Mouse (Mus musculus): ENCODE data around the gene Eid1. TPM values are rescaled to one million over a fixed set of nuclear protein-coding genes. Genes with fewer than 3 reads are reported as not detected.

The Eid1 gene
- polyA plus RNA-seq, 1 experiment from 2014 or later: 393 TPM

DNA sequence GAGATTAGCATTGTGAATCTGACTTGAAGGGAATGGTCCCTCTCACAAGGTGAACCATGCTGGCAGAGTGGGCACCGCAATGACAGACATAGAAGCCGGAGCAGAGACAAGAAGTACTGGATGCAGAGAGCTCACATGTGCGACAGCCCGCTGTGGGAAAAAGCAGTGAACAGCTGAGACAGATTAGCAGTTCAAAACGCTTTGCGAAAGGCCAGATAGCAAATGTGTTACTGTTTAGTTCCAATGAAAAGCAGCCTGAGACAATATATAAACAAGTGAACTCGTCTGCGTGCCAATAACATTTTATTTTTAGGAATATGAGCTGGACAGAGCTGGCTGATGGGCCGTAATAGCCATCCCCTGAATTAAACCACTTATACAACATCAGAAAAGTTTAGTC, 8.9 kb downstream of the Eid1 start:
- Histone ChIP-seq H3K4me1 (no peaks in the 10 kb centered on the region), H3K9ac (no peak overlapping the region), H3K4me2 (replicated peaks) (no peak overlapping the region), H3K27ac (no peak overlapping the region), H3K9me3 (no peaks in the 10 kb centered on the region), H3K4me3 (no peak overlapping the region), H3K27me3 (replicated peaks) (no peaks in the 10 kb centered on the region), H3K36me3 (no peaks in the 10 kb centered on the region)
- no peak for ATAC-seq (ENCODE audit: low FRiP score, low read depth)
- 86% methylated on average over 9 of the region's 9 CpGs for WGBS

DNA sequence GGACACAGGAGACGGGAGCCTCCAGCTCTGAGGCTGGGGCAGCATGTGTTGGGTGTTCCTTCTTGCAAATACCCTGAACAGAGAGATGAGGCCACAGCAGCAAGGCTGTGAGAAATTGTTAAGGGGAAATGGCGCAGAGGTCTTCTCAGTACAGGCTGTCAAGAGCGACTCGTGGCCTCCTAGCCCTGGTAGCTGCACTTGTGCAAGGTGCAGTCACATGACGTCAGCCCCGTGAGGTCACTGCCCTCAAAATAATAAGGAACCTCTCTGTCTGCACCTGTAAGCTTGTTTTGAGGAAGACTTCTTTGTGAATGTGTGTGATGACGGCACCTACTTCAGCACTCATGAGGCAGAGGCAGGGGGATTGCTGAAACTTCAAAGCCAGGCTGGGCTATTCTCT, 11.0 kb downstream of the Eid1 start:
- Histone ChIP-seq H3K4me1 (no peaks in the 10 kb centered on the region), H3K4me2 (replicated peaks) (no peak overlapping the region), H3K36me3 (no peaks in the 10 kb centered on the region), H3K27me3 (replicated peaks) (no peaks in the 10 kb centered on the region), H3K9ac (no peak overlapping the region), H3K9me3 (no peaks in the 10 kb centered on the region), H3K27ac (no peak overlapping the region), H3K4me3 (no peak overlapping the region)
- WGBS: 89% methylated on average over 7 of the region's 7 CpGs
- no peak for ATAC-seq (ENCODE audit: low FRiP score, low read depth)

DNA sequence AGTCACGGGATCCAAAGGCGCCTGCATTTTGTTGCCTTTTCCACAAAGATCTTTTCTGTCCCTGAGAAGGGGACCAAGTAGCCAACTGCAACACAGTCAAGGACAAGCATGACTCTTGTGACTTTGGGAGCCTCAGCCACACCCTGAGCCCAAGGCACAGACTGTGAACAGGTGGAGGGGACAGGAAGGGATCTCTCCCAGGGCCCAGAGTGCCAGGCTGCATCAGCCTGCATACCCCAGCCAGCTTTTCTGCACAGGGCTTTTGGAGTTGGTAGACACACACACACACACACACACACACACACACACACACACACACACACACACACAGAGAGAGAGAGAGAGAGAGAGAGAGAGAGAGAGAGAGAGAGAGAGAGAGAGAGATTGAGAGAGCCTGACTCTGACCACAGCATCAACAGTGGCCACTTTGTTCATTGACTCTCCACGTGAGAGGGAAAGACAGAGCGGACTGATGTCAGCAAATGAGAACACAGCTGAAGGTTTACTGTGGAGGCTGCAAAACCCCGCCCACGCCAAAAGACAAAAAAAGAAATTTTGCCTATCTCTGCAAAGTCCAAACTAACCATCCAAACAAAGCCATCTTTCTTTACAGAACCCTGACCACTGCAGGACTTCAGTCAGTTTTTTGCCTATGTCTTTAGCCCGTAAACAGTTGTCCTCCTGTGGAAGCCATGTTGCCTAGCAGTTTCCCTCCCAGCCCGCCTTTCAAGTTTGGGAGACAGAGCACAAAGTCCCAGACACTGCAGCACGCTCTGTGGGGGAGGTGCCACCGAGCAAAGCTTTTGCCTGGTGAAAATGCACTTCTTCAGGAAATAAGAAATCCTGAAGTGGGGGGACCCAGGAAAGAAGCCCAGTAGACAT, 11.9 kb downstream of the Eid1 start:
- WGBS: 60% methylated on average over 10 of the region's 10 CpGs
- no peak overlapping the region for H3K4me3 ChIP-seq
- no peak overlapping the region for H3K4me2 ChIP-seq (replicated peaks)
- H3K36me3 ChIP-seq: no peaks in the 10 kb centered on the region
- no peaks in the 10 kb centered on the region for H3K9me3 ChIP-seq
- ATAC-seq (ENCODE audit: low FRiP score, low read depth): no peak
- no peaks in the 10 kb centered on the region for H3K4me1 ChIP-seq
- H3K27me3 ChIP-seq (replicated peaks): no peaks in the 10 kb centered on the region
- no peak overlapping the region for H3K27ac ChIP-seq
- no peak overlapping the region for H3K9ac ChIP-seq

DNA sequence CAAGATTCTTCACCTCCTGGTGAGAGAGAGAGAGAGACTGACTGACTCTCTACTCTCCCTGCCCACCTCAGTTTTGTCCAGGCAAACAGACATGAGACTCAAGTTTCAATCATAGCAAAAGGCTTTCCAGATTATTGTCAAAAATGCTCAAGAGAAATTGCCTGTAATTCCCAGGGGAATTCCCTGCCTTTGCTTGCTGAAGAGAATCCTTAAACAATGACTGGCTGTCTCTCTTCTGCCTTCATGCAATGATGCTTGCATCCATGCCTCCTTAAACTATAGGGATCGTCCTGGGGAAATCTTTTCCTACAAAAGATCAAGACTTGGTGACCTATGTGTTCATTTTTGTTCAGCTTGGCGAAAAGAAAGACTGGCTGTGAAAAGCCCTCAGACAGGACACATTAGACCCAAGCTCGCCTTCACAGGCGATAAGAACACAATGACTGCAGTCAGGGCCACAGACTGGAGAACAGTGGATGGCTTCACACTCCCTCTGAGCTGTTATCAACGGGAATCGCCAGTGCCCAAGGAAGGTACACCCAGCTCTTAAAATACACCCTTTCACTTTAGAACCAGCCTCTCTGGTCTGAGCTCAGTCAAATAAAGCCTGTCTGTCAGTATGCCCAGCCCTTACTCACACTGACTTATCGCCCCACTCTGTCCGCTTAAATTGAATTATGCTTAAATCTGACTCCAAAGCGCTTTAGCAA, 12.7 kb downstream of the Eid1 start:
- no peaks in the 10 kb centered on the region for H3K9me3 ChIP-seq
- no peaks in the 10 kb centered on the region for H3K27me3 ChIP-seq (replicated peaks)
- H3K4me1 ChIP-seq: no peaks in the 10 kb centered on the region
- H3K4me2 ChIP-seq (replicated peaks): no peak overlapping the region
- 69% methylated on average over 9 of the region's 9 CpGs for WGBS
- H3K4me3 ChIP-seq: no peak overlapping the region
- H3K9ac ChIP-seq: no peak overlapping the region
- ATAC-seq (ENCODE audit: low FRiP score, low read depth): no peak
- no peak overlapping the region for H3K27ac ChIP-seq
- no peaks in the 10 kb centered on the region for H3K36me3 ChIP-seq

DNA sequence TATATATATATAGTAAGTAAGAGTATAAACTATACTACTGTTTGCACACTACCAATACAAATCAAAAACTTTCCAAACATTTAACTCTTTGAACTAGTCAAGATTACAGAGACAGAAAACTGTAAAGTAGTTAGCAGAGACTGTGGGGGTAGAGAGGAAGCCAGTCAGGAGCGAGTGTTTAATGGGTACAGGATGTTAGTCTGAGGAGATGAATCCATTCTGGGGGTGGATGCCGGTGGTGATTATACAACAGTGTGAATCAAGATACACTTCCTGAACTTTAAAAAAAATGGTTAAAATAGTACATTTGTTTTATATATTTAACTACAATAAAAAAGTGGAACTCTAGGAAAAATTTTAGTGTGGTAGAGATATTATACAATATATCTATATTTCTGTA, 19.1 kb downstream of the Eid1 start:
- no peak overlapping the region for H3K27ac ChIP-seq
- no peak overlapping the region for H3K9ac ChIP-seq
- 85% methylated on average over 2 of the region's 2 CpGs for WGBS
- ATAC-seq (ENCODE audit: low FRiP score, low read depth): no peak
- H3K4me3 ChIP-seq: no peak overlapping the region
- H3K4me2 ChIP-seq (replicated peaks): no peak overlapping the region
- H3K9me3 ChIP-seq: no peaks in the 10 kb centered on the region
- no peaks in the 10 kb centered on the region for H3K36me3 ChIP-seq
- no peaks in the 10 kb centered on the region for H3K27me3 ChIP-seq (replicated peaks)
- no peaks in the 10 kb centered on the region for H3K4me1 ChIP-seq

DNA sequence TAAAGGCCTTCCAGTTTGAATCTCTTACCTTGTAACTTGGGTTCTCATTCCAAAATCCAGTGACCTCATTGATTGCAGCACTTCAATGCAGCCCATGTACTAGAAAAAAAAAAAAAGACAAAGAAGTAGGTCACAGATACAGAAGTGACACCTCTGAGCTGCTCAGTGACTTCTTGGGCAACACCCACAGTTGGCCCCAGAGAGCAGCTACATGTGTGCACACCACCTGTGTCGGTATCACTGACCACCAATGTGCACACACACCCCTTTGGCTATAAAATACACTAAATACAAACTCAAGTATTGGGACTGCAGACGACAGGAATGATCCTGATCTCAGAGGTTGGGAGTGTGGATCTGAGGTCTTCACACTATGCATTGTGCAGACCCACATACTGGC, 21.9 kb downstream of the Eid1 start:
- ATAC-seq (ENCODE audit: low FRiP score, low read depth): no peak
- Histone ChIP-seq H3K9ac (no peak overlapping the region), H3K4me3 (no peak overlapping the region), H3K27me3 (replicated peaks) (no peaks in the 10 kb centered on the region), H3K4me1 (no peaks in the 10 kb centered on the region), H3K9me3 (no peaks in the 10 kb centered on the region), H3K36me3 (no peaks in the 10 kb centered on the region), H3K27ac (no peak overlapping the region), H3K4me2 (replicated peaks) (no peak overlapping the region)
- WGBS: 93% methylated on average over 2 of the region's 2 CpGs

DNA sequence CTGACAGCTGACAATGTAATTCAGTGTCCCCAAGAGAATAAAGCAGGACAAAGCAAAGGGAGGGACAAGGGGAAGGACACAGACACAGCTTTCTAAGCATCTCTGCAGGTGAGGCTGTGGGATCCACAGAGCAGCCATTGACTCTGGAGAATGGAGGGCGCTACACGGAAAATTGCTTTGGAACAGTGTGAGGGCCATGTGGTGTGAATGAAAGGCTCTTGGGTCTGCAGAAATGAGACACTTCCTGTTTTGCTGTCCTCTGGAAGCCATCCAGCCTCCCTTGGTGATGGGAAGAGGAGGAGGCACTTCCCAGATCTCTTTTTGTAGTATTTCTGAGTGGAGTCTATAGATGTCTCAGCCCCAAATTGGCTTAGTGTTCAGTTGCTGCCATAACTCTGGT, 23.3 kb downstream of the Eid1 start:
- Histone ChIP-seq H3K4me3 (no peak overlapping the region), H3K4me2 (replicated peaks) (no peak overlapping the region), H3K9me3 (no peaks in the 10 kb centered on the region), H3K4me1 (no peaks in the 10 kb centered on the region), H3K27ac (no peak overlapping the region), H3K9ac (no peak overlapping the region), H3K36me3 (no peaks in the 10 kb centered on the region), H3K27me3 (replicated peaks) (no peaks in the 10 kb centered on the region)
- WGBS: 44% methylated on average over 2 of the region's 2 CpGs
- ATAC-seq (ENCODE audit: low FRiP score, low read depth): no peak

DNA sequence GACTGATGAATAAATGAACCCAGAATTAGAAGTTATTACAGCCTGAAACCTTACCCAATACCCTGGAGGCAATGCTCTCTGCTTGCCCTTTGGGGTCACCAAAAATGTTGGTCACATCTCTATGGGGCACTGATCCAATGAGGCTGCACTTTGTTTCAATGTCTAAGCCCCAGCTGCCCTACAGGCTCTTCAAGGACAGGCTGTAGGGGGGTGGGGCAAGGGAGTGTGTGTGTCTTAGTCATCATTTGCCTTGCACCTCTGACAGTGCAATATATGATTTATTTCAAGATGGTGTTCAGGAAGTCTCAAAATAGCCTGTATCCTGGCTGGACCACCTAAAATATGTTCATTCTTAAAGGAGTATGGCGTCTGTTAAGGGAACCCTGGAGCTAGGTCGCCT, 28.7 kb downstream of the Eid1 start:
- Histone ChIP-seq H3K4me1 (peaks cover 9% of the 10 kb centered on the region; the same call in 1 of the 2 replicates), H3K9me3 (no peaks in the 10 kb centered on the region), H3K9ac (no peak overlapping the region), H3K27me3 (replicated peaks) (no peaks in the 10 kb centered on the region), H3K27ac (no peak overlapping the region), H3K4me3 (no peak overlapping the region), H3K4me2 (replicated peaks) (no peak overlapping the region), H3K36me3 (no peaks in the 10 kb centered on the region)
- no peak for ATAC-seq (ENCODE audit: low FRiP score, low read depth)
- 89% methylated on average over 2 of the region's 2 CpGs for WGBS

DNA sequence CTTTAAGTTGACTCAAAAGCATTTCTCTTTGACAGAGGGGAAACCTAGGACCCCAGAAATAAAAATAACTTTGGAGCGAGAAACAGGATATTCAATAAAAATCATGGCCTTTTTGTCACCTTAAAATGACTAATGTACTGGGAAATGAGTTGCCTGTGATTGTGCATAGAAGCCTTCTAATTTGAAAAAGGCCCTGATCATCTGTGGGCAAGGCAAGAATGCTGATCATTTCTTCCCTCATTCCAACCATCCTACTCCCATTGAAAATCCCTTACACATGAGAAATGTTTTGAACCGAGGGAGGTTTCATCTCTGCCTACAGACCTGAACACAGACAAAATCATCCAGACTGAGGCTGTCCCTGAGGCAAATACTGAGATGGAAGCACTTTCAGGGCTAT, 30.0 kb downstream of the Eid1 start:
- ATAC-seq (ENCODE audit: low FRiP score, low read depth): no peak
- no peak overlapping the region for H3K9ac ChIP-seq
- peaks cover 9% of the 10 kb centered on the region; the same call in 1 of the 2 replicates for H3K4me1 ChIP-seq
- H3K27me3 ChIP-seq (replicated peaks): no peaks in the 10 kb centered on the region
- no peaks in the 10 kb centered on the region for H3K9me3 ChIP-seq
- H3K4me2 ChIP-seq (replicated peaks): no peak overlapping the region
- H3K4me3 ChIP-seq: no peak overlapping the region
- 80% methylated on average over 2 of the region's 2 CpGs for WGBS
- H3K27ac ChIP-seq: no peak overlapping the region
- H3K36me3 ChIP-seq: no peaks in the 10 kb centered on the region

DNA sequence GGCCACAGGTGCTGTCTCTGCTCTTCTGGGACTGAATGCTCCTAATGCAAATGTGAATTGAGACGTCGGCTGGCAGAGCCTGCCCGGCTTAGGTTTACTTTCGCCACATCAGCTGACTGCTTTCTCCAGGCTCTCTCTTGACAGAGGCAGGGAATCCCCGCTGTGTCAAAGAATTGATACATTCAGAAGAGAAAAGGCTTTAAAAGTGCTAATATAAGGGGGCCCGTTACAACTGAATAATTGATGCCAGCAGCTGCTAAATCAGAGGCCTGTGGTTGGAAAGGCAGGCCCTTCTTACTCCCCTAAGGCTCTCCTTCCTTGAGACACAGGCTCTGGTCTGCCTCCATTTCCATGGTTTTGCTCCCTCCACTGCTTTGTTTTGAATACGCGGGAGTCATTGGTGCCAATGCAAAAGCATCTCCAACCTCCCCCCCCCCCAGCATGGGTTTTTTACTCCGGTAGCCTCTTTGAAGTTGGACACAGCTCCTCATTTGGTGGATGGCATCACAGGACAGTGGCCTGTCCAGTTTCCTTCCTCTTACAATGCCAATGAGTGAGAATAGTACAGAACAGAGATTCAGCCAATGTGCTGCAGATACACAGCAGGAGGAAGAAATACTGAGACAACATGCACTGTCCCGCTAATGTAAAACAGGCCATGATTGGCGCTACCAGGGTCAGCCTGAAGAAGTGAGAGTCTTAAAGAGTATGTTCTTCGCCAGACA, 32.2 kb downstream of the Eid1 start:
- WGBS: 29% methylated on average over 12 of the region's 12 CpGs
- H3K9me3 ChIP-seq: no peaks in the 10 kb centered on the region
- no peak overlapping the region for H3K4me2 ChIP-seq (replicated peaks)
- no peak overlapping the region for H3K4me3 ChIP-seq
- peak overlapping the region; percentile 11; the same call in 1 of the 2 replicates for H3K27ac ChIP-seq
- H3K9ac ChIP-seq: no peak overlapping the region
- no peaks in the 10 kb centered on the region for H3K27me3 ChIP-seq (replicated peaks)
- peaks cover 9% of the 10 kb centered on the region; the same call in 1 of the 2 replicates for H3K4me1 ChIP-seq
- H3K36me3 ChIP-seq: no peaks in the 10 kb centered on the region
- ATAC-seq (ENCODE audit: low FRiP score, low read depth): peak; percentile 90

DNA sequence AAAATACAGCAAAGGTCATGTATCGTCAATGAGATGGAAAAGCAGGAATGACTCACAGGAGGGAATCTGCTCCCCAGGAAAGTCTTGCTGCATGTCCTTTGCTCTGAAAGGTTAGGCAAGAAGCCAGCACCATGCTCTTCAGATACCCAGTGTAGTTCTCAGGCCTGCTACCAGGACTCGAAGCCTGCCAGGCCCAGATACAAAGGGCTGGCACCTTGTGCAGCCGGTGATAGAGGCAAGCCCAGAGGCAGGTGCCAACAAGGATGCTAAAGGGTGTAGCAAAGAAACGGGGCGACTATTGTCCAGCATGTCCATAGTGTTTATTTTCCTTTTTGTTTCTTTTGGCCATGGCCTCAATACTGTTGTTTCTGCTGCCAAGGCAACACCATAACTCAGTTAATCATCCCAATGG, 33.6 kb downstream of the Eid1 start:
- no peak overlapping the region for H3K4me3 ChIP-seq
- H3K27ac ChIP-seq: no peak overlapping the region
- 77% methylated on average over 5 of the region's 5 CpGs for WGBS
- H3K9ac ChIP-seq: no peak overlapping the region
- no peaks in the 10 kb centered on the region for H3K9me3 ChIP-seq
- no peak overlapping the region for H3K4me2 ChIP-seq (replicated peaks)
- H3K27me3 ChIP-seq (replicated peaks): no peaks in the 10 kb centered on the region
- H3K4me1 ChIP-seq: peaks cover 9% of the 10 kb centered on the region; the same call in 1 of the 2 replicates
- H3K36me3 ChIP-seq: no peaks in the 10 kb centered on the region
- no peak for ATAC-seq (ENCODE audit: low FRiP score, low read depth)

DNA sequence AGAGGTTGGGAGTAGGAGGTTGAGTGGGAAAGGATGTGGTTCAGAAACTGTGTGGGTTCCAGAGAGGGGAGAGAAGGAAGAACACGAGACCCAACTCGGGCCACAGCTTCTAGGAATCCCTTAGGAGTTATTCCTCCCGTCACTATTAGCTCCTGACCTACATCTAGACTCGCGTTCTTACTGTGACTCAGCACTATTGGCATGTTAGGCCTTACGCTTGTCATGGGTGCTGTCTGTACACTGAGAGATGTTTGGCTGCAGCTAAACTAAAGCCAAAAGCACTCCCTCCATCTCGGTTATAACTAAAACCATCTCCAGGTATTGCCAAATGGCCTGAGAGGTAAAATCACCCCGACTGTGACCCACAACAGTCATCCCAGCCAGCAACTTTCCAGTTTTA, 43.7 kb downstream of the Eid1 start:
- Histone ChIP-seq H3K4me1 (peaks cover 4% of the 10 kb centered on the region; the same call in 1 of the 2 replicates), H3K4me2 (replicated peaks) (no peak overlapping the region), H3K27ac (no peak overlapping the region), H3K27me3 (replicated peaks) (peaks cover 4% of the 10 kb centered on the region), H3K36me3 (no peaks in the 10 kb centered on the region), H3K9me3 (no peaks in the 10 kb centered on the region), H3K9ac (no peak overlapping the region), H3K4me3 (no peak overlapping the region)
- WGBS: 86% methylated on average over 8 of the region's 8 CpGs
- ATAC-seq (ENCODE audit: low FRiP score, low read depth): no peak

Measured in neural tube, embryonic 12.5 days (tissue).